Mouse (Mus musculus): ENCODE results near the gene Vps29. TPM values are rescaled to one million over a fixed set of nuclear protein-coding genes. Genes with fewer than 3 reads are reported as not detected.
A peak's percentile ranks its signal among the peaks of the same experiment; 100 is the strongest.

Gene Vps29
- polyA plus RNA-seq, 1 experiment from 2014 or later, result 245 TPM

- no peaks in the 10 kb centered on the region for H3K9me3 ChIP-seq
- no peak for DNase-seq (ENCODE audit: low spot score)
- no peaks in the 10 kb centered on the region for H3K27me3 ChIP-seq (ENCODE audit: insufficient read depth, poor library complexity, severe bottlenecking)
- peaks cover 9% of the 10 kb centered on the region for H3K4me1 ChIP-seq
- H3K27ac ChIP-seq, result peak overlapping the region; percentile 90
- 13% methylated on average over 19 of the region's 19 CpGs for WGBS
- peak overlapping the region; percentile 96 for H3K4me3 ChIP-seq
- peaks cover 20% of the 10 kb centered on the region for H3K36me3 ChIP-seq
These were observed 38.2 kb downstream of the Vps29 start for GRCm38 (mm10) chr5:122392227-122393004.

GRCm38 (mm10) chr5:122393887-122394286 lies 39.7 kb downstream of the Vps29 start:
- 61% methylated on average over 2 of the region's 2 CpGs for WGBS
- H3K4me1 ChIP-seq, result peaks cover 9% of the 10 kb centered on the region
- DNase-seq (ENCODE audit: low spot score), result no peak
- peaks cover 33% of the 10 kb centered on the region for H3K36me3 ChIP-seq
- H3K4me3 ChIP-seq, result no peak overlapping the region
- no peaks in the 10 kb centered on the region for H3K9me3 ChIP-seq
- no peak overlapping the region for H3K27ac ChIP-seq
- H3K27me3 ChIP-seq (ENCODE audit: insufficient read depth, poor library complexity, severe bottlenecking), result no peaks in the 10 kb centered on the region

GRCm38 (mm10) chr5:122396791-122397190 lies 42.6 kb downstream of the Vps29 start:
- Histone ChIP-seq H3K27me3 (ENCODE audit: insufficient read depth, poor library complexity, severe bottlenecking) (no peaks in the 10 kb centered on the region), H3K27ac (peak overlapping the region; percentile 56; the same call in 1 of the 2 replicates), H3K4me1 (peaks cover 17% of the 10 kb centered on the region), H3K4me3 (peak overlapping the region; percentile 6; the same call in 1 of the 2 replicates), H3K9me3 (no peaks in the 10 kb centered on the region), H3K36me3 (peaks cover 56% of the 10 kb centered on the region)
- 69% methylated on average over 10 of the region's 10 CpGs for WGBS
- DNase-seq (ENCODE audit: low spot score), result no peak

GRCm38 (mm10) chr5:122397495-122397894 lies 43.3 kb downstream of the Vps29 start:
- Histone ChIP-seq H3K27me3 (ENCODE audit: insufficient read depth, poor library complexity, severe bottlenecking) (no peaks in the 10 kb centered on the region), H3K36me3 (peaks cover 62% of the 10 kb centered on the region), H3K4me3 (no peak overlapping the region), H3K4me1 (peaks cover 14% of the 10 kb centered on the region), H3K9me3 (no peaks in the 10 kb centered on the region), H3K27ac (no peak overlapping the region)
- no peak for DNase-seq (ENCODE audit: low spot score)
- 88% methylated on average over 8 of the region's 8 CpGs for WGBS

- H3K36me3 ChIP-seq, result peaks cover 79% of the 10 kb centered on the region
- no peaks in the 10 kb centered on the region for H3K9me3 ChIP-seq
- no peak overlapping the region for H3K4me3 ChIP-seq
- H3K27me3 ChIP-seq (ENCODE audit: insufficient read depth, poor library complexity, severe bottlenecking), result no peaks in the 10 kb centered on the region
- H3K27ac ChIP-seq, result no peak overlapping the region
- H3K4me1 ChIP-seq, result peaks cover 8% of the 10 kb centered on the region; the same call in 1 of the 2 replicates
- DNase-seq (ENCODE audit: low spot score), result no peak
- WGBS, result 90% methylated on average over 8 of the region's 8 CpGs
These were observed 45.7 kb downstream of the Vps29 start for GRCm38 (mm10) chr5:122399871-122400270.

GRCm38 (mm10) chr5:122400628-122401302 lies 46.6 kb downstream of the Vps29 start:
- 72% methylated on average over 18 of the region's 18 CpGs for WGBS
- Histone ChIP-seq H3K27ac (no peak overlapping the region), H3K4me1 (peaks cover 8% of the 10 kb centered on the region; the same call in 1 of the 2 replicates)

GRCm38 (mm10) chr5:122401303-122401640 lies 47.1 kb downstream of the Vps29 start:
- Histone ChIP-seq H3K9me3 (no peaks in the 10 kb centered on the region), H3K36me3 (peaks cover 89% of the 10 kb centered on the region), H3K4me1 (peaks cover 8% of the 10 kb centered on the region; the same call in 1 of the 2 replicates), H3K27ac (no peak overlapping the region), H3K4me3 (no peak overlapping the region), H3K27me3 (ENCODE audit: insufficient read depth, poor library complexity, severe bottlenecking) (no peaks in the 10 kb centered on the region)
- 31% methylated on average over 8 of the region's 8 CpGs for WGBS
- peak; percentile 85 for DNase-seq (ENCODE audit: low spot score)

More at GRCm38 (mm10) chr5:122400628-122401302, 46.6 kb downstream of the Vps29 start:
- Histone ChIP-seq H3K27me3 (ENCODE audit: insufficient read depth, poor library complexity, severe bottlenecking) (no peaks in the 10 kb centered on the region), H3K4me3 (no peak overlapping the region), H3K36me3 (peaks cover 84% of the 10 kb centered on the region), H3K9me3 (no peaks in the 10 kb centered on the region)
- no peak for DNase-seq (ENCODE audit: low spot score)

- no peak overlapping the region for H3K27ac ChIP-seq
These were observed 48.0 kb downstream of the Vps29 start for GRCm38 (mm10) chr5:122402160-122402559.

GRCm38 (mm10) chr5:122402772-122403171 lies 48.6 kb downstream of the Vps29 start:
- Histone ChIP-seq H3K27me3 (ENCODE audit: insufficient read depth, poor library complexity, severe bottlenecking) (no peaks in the 10 kb centered on the region), H3K27ac (no peak overlapping the region), H3K36me3 (peaks cover 91% of the 10 kb centered on the region), H3K4me1 (peaks cover 8% of the 10 kb centered on the region; the same call in 1 of the 2 replicates), H3K9me3 (no peaks in the 10 kb centered on the region), H3K4me3 (no peak overlapping the region)
- DNase-seq (ENCODE audit: low spot score), result no peak
- WGBS, result 84% methylated on average over 5 of the region's 5 CpGs

More at GRCm38 (mm10) chr5:122402160-122402559, 48.0 kb downstream of the Vps29 start:
- Histone ChIP-seq H3K36me3 (peaks cover 91% of the 10 kb centered on the region), H3K27me3 (ENCODE audit: insufficient read depth, poor library complexity, severe bottlenecking) (no peaks in the 10 kb centered on the region), H3K9me3 (no peaks in the 10 kb centered on the region), H3K4me3 (no peak overlapping the region), H3K4me1 (peaks cover 8% of the 10 kb centered on the region; the same call in 1 of the 2 replicates)
- 90% methylated on average over 13 of the region's 13 CpGs for WGBS
- no peak for DNase-seq (ENCODE audit: low spot score)

GRCm38 (mm10) chr5:122403362-122403761 lies 49.2 kb downstream of the Vps29 start:
- Histone ChIP-seq H3K27me3 (ENCODE audit: insufficient read depth, poor library complexity, severe bottlenecking) (no peaks in the 10 kb centered on the region), H3K9me3 (no peaks in the 10 kb centered on the region), H3K4me3 (no peak overlapping the region), H3K4me1 (peaks cover 8% of the 10 kb centered on the region; the same call in 1 of the 2 replicates), H3K36me3 (peaks cover 87% of the 10 kb centered on the region), H3K27ac (no peak overlapping the region)
- no peak for DNase-seq (ENCODE audit: low spot score)
- 89% methylated on average over 12 of the region's 12 CpGs for WGBS

GRCm38 (mm10) chr5:122405537-122405936 lies 51.4 kb downstream of the Vps29 start:
- H3K27ac ChIP-seq, result no peak overlapping the region
- 94% methylated on average over 10 of the region's 10 CpGs for WGBS
- no peaks in the 10 kb centered on the region for H3K27me3 ChIP-seq (ENCODE audit: insufficient read depth, poor library complexity, severe bottlenecking)
- no peak overlapping the region for H3K4me3 ChIP-seq
- H3K9me3 ChIP-seq, result no peaks in the 10 kb centered on the region
- peaks cover 77% of the 10 kb centered on the region for H3K36me3 ChIP-seq
- no peak for DNase-seq (ENCODE audit: low spot score)
- H3K4me1 ChIP-seq, result peaks cover 5% of the 10 kb centered on the region; the same call in 1 of the 2 replicates

GRCm38 (mm10) chr5:122409692-122410645 lies 55.8 kb downstream of the Vps29 start:
- Histone ChIP-seq H3K27me3 (ENCODE audit: insufficient read depth, poor library complexity, severe bottlenecking) (no peaks in the 10 kb centered on the region), H3K36me3 (peaks cover 41% of the 10 kb centered on the region), H3K4me1 (no peaks in the 10 kb centered on the region), H3K27ac (no peak overlapping the region), H3K4me3 (no peak overlapping the region), H3K9me3 (no peaks in the 10 kb centered on the region)
- DNase-seq (ENCODE audit: low spot score), result peak; percentile 75
- 84% methylated on average over 19 of the region's 19 CpGs for WGBS

Data from heart, embryonic 10.5 days (tissue).